Mouse (Mus musculus) embryonic facial prominence, embryonic 13.5 days (tissue): ENCODE data around the gene Ephx3. TPM values are rescaled to one million over a fixed set of nuclear protein-coding genes. Genes with fewer than 3 reads are reported as not detected.
A peak's percentile ranks its signal among the peaks of the same experiment; 100 is the strongest.

ENCODE experiments used
- ATAC-seq: fragments of 200-750 bp; cut with Nextera tagmentation; 2 replicates; pipeline ENCODE4 v1.8.0; 2017; ENCODE audit warnings: low read depth; ENCODE audit not compliant: insufficient number of reproducible peaks, insufficient read depth, low FRiP score, low TSS enrichment
- H3K27ac ChIP-seq: fragments of 300-500 bp; sonication (generic); 2 replicates; pipeline ENCODE4 v1.5.1; 2015; ENCODE audit warnings: moderate library complexity, mild to moderate bottlenecking, inconsistent platforms
- H3K27me3 ChIP-seq: fragments of 300-500 bp; sonication (generic); 2 replicates; pipeline ENCODE4 v1.6.1; 2015; ENCODE audit warnings: mild to moderate bottlenecking, inconsistent platforms
- H3K36me3 ChIP-seq: fragments of 300-500 bp; sonication (generic); 2 replicates; pipeline ENCODE4 v1.6.1; 2015; ENCODE audit warnings: mild to moderate bottlenecking, inconsistent platforms
- H3K4me1 ChIP-seq: fragments of 300-500 bp; sonication (generic); 2 replicates; pipeline ENCODE4 v1.6.1; 2015; ENCODE audit warnings: inconsistent platforms
- H3K4me2 ChIP-seq: fragments of 300-500 bp; sonication (generic); 2 replicates; pipeline ENCODE4 v1.6.1; 2015; ENCODE audit warnings: moderate library complexity, mild to moderate bottlenecking, inconsistent platforms
- H3K4me3 ChIP-seq: fragments of 300-500 bp; sonication (generic); 2 replicates; pipeline ENCODE4 v1.5.1; 2015; ENCODE audit warnings: mild to moderate bottlenecking, inconsistent platforms
- H3K9ac ChIP-seq: fragments of 300-500 bp; sonication (generic); 2 replicates; pipeline ENCODE4 v1.6.1; 2015; ENCODE audit warnings: mild to moderate bottlenecking, inconsistent platforms
- H3K9me3 ChIP-seq: fragments of 300-500 bp; sonication (generic); 2 replicates; pipeline ENCODE4 v1.6.1; 2016; ENCODE audit warnings: inconsistent platforms
- WGBS: fragments of 180-500 bp; shearing (Covaris S2); methylation state at CpG from one replicate; pipeline ENCODE4 v1.1.7; 2015; ENCODE audit warnings: mixed read lengths; 5-methylcytosine and 5-hydroxymethylcytosine counted together
- polyA plus RNA-seq: library from polyadenylated mRNA; unstranded; fragments of >200 nt; fragmentation: Nextera tagmentation; extraction: Ambion mirVana; gene quantifications from 2 replicates; pipeline ENCODE4 v1.2.1, GENCODE M21; 2015

Gene Ephx3
- polyA plus RNA-seq, 1 experiment from 2014 or later: 1.1 TPM

- Histone ChIP-seq H3K9ac (no peak overlapping the region), H3K27ac (no peak overlapping the region), H3K9me3 (no peaks in the 10 kb centered on the region), H3K4me2 (no peak overlapping the region), H3K4me3 (no peak overlapping the region), H3K36me3 (peaks cover 94% of the 10 kb centered on the region), H3K4me1 (peaks cover 34% of the 10 kb centered on the region), H3K27me3 (no peaks in the 10 kb centered on the region)
- ATAC-seq: no peak
- WGBS: 87% methylated on average over 3 of the region's 3 CpGs
These were observed 16.0 kb upstream of the Ephx3 start for GRCm38 (mm10) chr17:32205345-32205744.

- Histone ChIP-seq H3K4me3 (no peak overlapping the region), H3K36me3 (peaks cover 97% of the 10 kb centered on the region), H3K9me3 (no peaks in the 10 kb centered on the region), H3K27me3 (no peaks in the 10 kb centered on the region), H3K27ac (no peak overlapping the region), H3K9ac (no peak overlapping the region), H3K4me1 (peaks cover 12% of the 10 kb centered on the region), H3K4me2 (no peak overlapping the region)
- ATAC-seq: no peak
- 92% methylated on average over 3 of the region's 3 CpGs for WGBS
These were observed 13.6 kb upstream of the Ephx3 start for GRCm38 (mm10) chr17:32202972-32203371.

GRCm38 (mm10) chr17:32201086-32201485, 11.7 kb upstream of the Ephx3 start:
- 83% methylated on average over 5 of the region's 5 CpGs for WGBS
- peaks cover 98% of the 10 kb centered on the region for H3K36me3 ChIP-seq
- H3K4me3 ChIP-seq: no peak overlapping the region
- no peak overlapping the region for H3K4me2 ChIP-seq
- no peak for ATAC-seq
- H3K4me1 ChIP-seq: no peaks in the 10 kb centered on the region
- H3K27me3 ChIP-seq: no peaks in the 10 kb centered on the region
- no peak overlapping the region for H3K27ac ChIP-seq
- H3K9me3 ChIP-seq: no peaks in the 10 kb centered on the region
- H3K9ac ChIP-seq: no peak overlapping the region

- Histone ChIP-seq H3K9ac (no peak overlapping the region), H3K4me2 (no peak overlapping the region), H3K4me1 (no peaks in the 10 kb centered on the region), H3K36me3 (peaks cover 97% of the 10 kb centered on the region), H3K9me3 (no peaks in the 10 kb centered on the region), H3K27ac (no peak overlapping the region), H3K4me3 (no peak overlapping the region), H3K27me3 (no peaks in the 10 kb centered on the region)
- ATAC-seq: no peak
- WGBS: 93% methylated on average over 2 of the region's 2 CpGs
These were observed 10.4 kb upstream of the Ephx3 start for GRCm38 (mm10) chr17:32199796-32200195.

GRCm38 (mm10) chr17:32197156-32197555, 7.8 kb upstream of the Ephx3 start:
- no peaks in the 10 kb centered on the region for H3K4me1 ChIP-seq
- H3K36me3 ChIP-seq: peaks cover 70% of the 10 kb centered on the region
- no peak overlapping the region for H3K4me2 ChIP-seq
- no peak overlapping the region for H3K9ac ChIP-seq
- ATAC-seq: no peak
- no peaks in the 10 kb centered on the region for H3K27me3 ChIP-seq
- no peak overlapping the region for H3K4me3 ChIP-seq
- H3K27ac ChIP-seq: no peak overlapping the region
- 91% methylated on average over 14 of the region's 14 CpGs for WGBS
- no peaks in the 10 kb centered on the region for H3K9me3 ChIP-seq

- no peaks in the 10 kb centered on the region for H3K27me3 ChIP-seq
- H3K4me2 ChIP-seq: no peak overlapping the region
- H3K36me3 ChIP-seq: peaks cover 56% of the 10 kb centered on the region
- H3K9ac ChIP-seq: no peak overlapping the region
- 82% methylated on average over 5 of the region's 5 CpGs for WGBS
- H3K9me3 ChIP-seq: no peaks in the 10 kb centered on the region
- no peaks in the 10 kb centered on the region for H3K4me1 ChIP-seq
- H3K4me3 ChIP-seq: no peak overlapping the region
- no peak overlapping the region for H3K27ac ChIP-seq
- ATAC-seq: no peak
These were observed 6.4 kb upstream of the Ephx3 start for GRCm38 (mm10) chr17:32195725-32196124.

- WGBS: 84% methylated on average over 5 of the region's 5 CpGs
- Histone ChIP-seq H3K9ac (no peak overlapping the region), H3K4me2 (no peak overlapping the region), H3K4me3 (no peak overlapping the region), H3K4me1 (peaks cover 16% of the 10 kb centered on the region), H3K36me3 (peaks cover 29% of the 10 kb centered on the region), H3K27ac (no peak overlapping the region), H3K27me3 (peaks cover 24% of the 10 kb centered on the region), H3K9me3 (no peaks in the 10 kb centered on the region)
- no peak for ATAC-seq
These were observed 3.7 kb upstream of the Ephx3 start for GRCm38 (mm10) chr17:32193010-32193409.

GRCm38 (mm10) chr17:32189850-32190249, 501 bp upstream of the Ephx3 start:
- Histone ChIP-seq H3K4me3 (peak overlapping the region; percentile 44), H3K27ac (no peak overlapping the region), H3K4me2 (peak overlapping the region; percentile 90), H3K4me1 (peaks cover 16% of the 10 kb centered on the region), H3K27me3 (peaks cover 25% of the 10 kb centered on the region), H3K36me3 (no peaks in the 10 kb centered on the region), H3K9ac (no peak overlapping the region), H3K9me3 (no peaks in the 10 kb centered on the region)
- no peak for ATAC-seq
- WGBS: 11% methylated on average over 5 of the region's 5 CpGs

GRCm38 (mm10) chr17:32183017-32183416, 6.3 kb downstream of the Ephx3 start:
- Histone ChIP-seq H3K4me2 (no peak overlapping the region), H3K27ac (no peak overlapping the region), H3K27me3 (peaks cover 1% of the 10 kb centered on the region), H3K4me1 (0 out of 2 replicates have a peak, but pooled peaks cover 4% of the 10 kb centered on the region), H3K4me3 (no peak overlapping the region), H3K9ac (no peak overlapping the region), H3K36me3 (no peaks in the 10 kb centered on the region), H3K9me3 (no peaks in the 10 kb centered on the region)
- WGBS: 28% methylated on average over 8 of the region's 8 CpGs
- ATAC-seq: no peak

- WGBS: 55% methylated on average over 11 of the region's 11 CpGs
- no peak overlapping the region for H3K27ac ChIP-seq
- H3K36me3 ChIP-seq: no peaks in the 10 kb centered on the region
- H3K4me2 ChIP-seq: no peak overlapping the region
- no peak overlapping the region for H3K4me3 ChIP-seq
- no peak for ATAC-seq
- H3K4me1 ChIP-seq: 0 out of 2 replicates have a peak, but pooled peaks cover 4% of the 10 kb centered on the region
- H3K9me3 ChIP-seq: no peaks in the 10 kb centered on the region
- H3K27me3 ChIP-seq: no peaks in the 10 kb centered on the region
- H3K9ac ChIP-seq: no peak overlapping the region
These were observed 9.5 kb downstream of the Ephx3 start for GRCm38 (mm10) chr17:32179621-32180491.

GRCm38 (mm10) chr17:32176919-32177318, 12.4 kb downstream of the Ephx3 start:
- Histone ChIP-seq H3K4me1 (peaks cover 4% of the 10 kb centered on the region; the same call in 1 of the 2 replicates), H3K4me2 (no peak overlapping the region), H3K27ac (no peak overlapping the region), H3K27me3 (no peaks in the 10 kb centered on the region), H3K9ac (no peak overlapping the region), H3K36me3 (no peaks in the 10 kb centered on the region), H3K9me3 (no peaks in the 10 kb centered on the region), H3K4me3 (no peak overlapping the region)
- 90% methylated on average over 4 of the region's 4 CpGs for WGBS
- ATAC-seq: no peak

- Histone ChIP-seq H3K4me1 (peaks cover 8% of the 10 kb centered on the region; the same call in 1 of the 2 replicates), H3K27me3 (no peaks in the 10 kb centered on the region), H3K9me3 (no peaks in the 10 kb centered on the region), H3K36me3 (no peaks in the 10 kb centered on the region), H3K27ac (no peak overlapping the region), H3K9ac (no peak overlapping the region), H3K4me2 (no peak overlapping the region), H3K4me3 (no peak overlapping the region)
- no peak for ATAC-seq
- 63% methylated on average over 7 of the region's 7 CpGs for WGBS
These were observed 16.2 kb downstream of the Ephx3 start for GRCm38 (mm10) chr17:32173166-32173565.
